In genomic region chr13:12200372-12200771, GRCm38 (mm10) we compare ENCODE assay signal across 12 mouse cellular contexts. TPM values are rescaled to one million over a fixed set of nuclear protein-coding genes. Genes with fewer than 3 reads are reported as not detected.
DNase-seq lines count a peak whose midpoint lies in the region; TF ChIP-seq lines count a peak whose summit lies in the region.
"Had no signal": no experiment of that assay in that cellular context is flagged by ENCODE, and none has a peak within 500 bp of the region (broad histone marks: within the 10 kb centered on the region; RNA-seq: fewer than 3 reads in every experiment).

No protein-coding gene starts in this region.

- TF ChIP-seq RAD21 in MEL (IDR thresholded peaks at IDR 0.05; ENCODE audit: low read depth, low read length), result no peak

- intact Hi-C loops in gastrocnemius, adult 2 months (cut with DNase I), result no loop called here
- intact Hi-C loops in heart, postnatal 14 days (cut with DNase I), result no loop called here

- H3K4me1 ChIP-seq in MEL (ENCODE audit: control insufficient read depth in 1 of 2, insufficient read depth in 2 of 2, low read length in 2 of 2), result no peaks in the 10 kb centered on the region
- H3K4me1 ChIP-seq in thymus, adult 2 months (replicated peaks; ENCODE audit: control insufficient read depth, insufficient read depth, low read length), result no peaks in the 10 kb centered on the region
- H3K4me1 ChIP-seq: embryonic facial prominence, embryonic 15.5 days had no signal

- peaks cover 0 to 37% of the 10 kb centered on the region in 2 experiments; a peak in 2 of 4 replicates for H3K36me3 ChIP-seq in MEL (ENCODE audit: control insufficient read depth in 1 of 2, insufficient read depth in 2 of 2, low read length in 2 of 2)
- H3K36me3 ChIP-seq in thymus, adult 2 months (ENCODE audit: control insufficient read depth, insufficient read depth, low read length), result peaks cover 27% of the 10 kb centered on the region

- H3K9ac ChIP-seq in MEL (ENCODE audit: control insufficient read depth, low read depth, low read length, poor library complexity, severe bottlenecking), result no peak overlapping the region
- H3K9ac ChIP-seq: embryonic facial prominence, embryonic 15.5 days; heart, embryonic 15.5 days had no signal

- TF ChIP-seq EP300 in MEL (IDR thresholded peaks at IDR 0.05; ENCODE audit: low read depth in 1 of 2, low read length in 2 of 2), result no peak

- peak; percentile 44 for DNase-seq in gastrocnemius, adult 2 months
- no peak for DNase-seq in gastrocnemius, adult 18-20 months (ENCODE audit: low spot score)
- DNase-seq in MEL (ENCODE audit: low read depth, low spot score), result peak; percentile 45
- DNase-seq in brain, adult 2 months (ENCODE audit: low read depth, low spot score), result peak; percentile 42
- DNase-seq in heart, postnatal 14 days, result peak; percentile 35 to 55
- DNase-seq in layer of hippocampus, postnatal 25 days (ENCODE audit: extremely low spot score in 1 of 2, low spot score in 1 of 2), result no peak
- no peak for DNase-seq in thymus, adult 2 months
- DNase-seq: layer of hippocampus, postnatal 36 days; lung, postnatal 10 days; spleen, adult 18-20 months had no signal

- no peaks in the 10 kb centered on the region for H3K27me3 ChIP-seq in MEL (ENCODE audit: control insufficient read depth in 1 of 2, insufficient read depth in 2 of 2, low read length in 2 of 2)
- no peaks in the 10 kb centered on the region for H3K27me3 ChIP-seq in thymus, adult 2 months (ENCODE audit: control insufficient read depth, insufficient read depth, low read length)
- H3K27me3 ChIP-seq: embryonic facial prominence, embryonic 15.5 days; heart, embryonic 15.5 days had no signal

- H3K27ac ChIP-seq in gastrocnemius, adult 2 months, result no peak overlapping the region
- no peak overlapping the region for H3K27ac ChIP-seq in MEL (ENCODE audit: control insufficient read depth, low read depth, low read length)
- no peak overlapping the region for H3K27ac ChIP-seq in thymus, adult 2 months (ENCODE audit: control insufficient read depth, insufficient read depth, low read length)
- H3K27ac ChIP-seq: embryonic facial prominence, embryonic 15.5 days; heart, embryonic 15.5 days had no signal

- H3K9me3 ChIP-seq in MEL (replicated peaks; ENCODE audit: insufficient read depth, low read length), result no peaks in the 10 kb centered on the region
- H3K9me3 ChIP-seq: embryonic facial prominence, embryonic 15.5 days; heart, embryonic 15.5 days had no signal

- no peaks in the 10 kb centered on the region for H3K79me2 ChIP-seq in MEL (ENCODE audit: control insufficient read depth, insufficient read depth, low read length, poor library complexity)

- 91% methylated on average over 5 of the region's 5 CpGs for WGBS in thymus, adult 2 months

- no peak for TF ChIP-seq POLR2A in MEL (IDR thresholded peaks at IDR 0.05; ENCODE audit: control insufficient read depth in 1 of 2, insufficient read depth in 1 of 2, low read depth in 1 of 2, low read length in 2 of 2, poor library complexity in 1 of 2)
- TF ChIP-seq POLR2A in thymus, adult 2 months (IDR thresholded peaks at IDR 0.05; ENCODE audit: control insufficient read depth, extremely low read depth, insufficient read depth, low read length, poor library complexity), result no peak

- no peak overlapping the region for H3K4me3 ChIP-seq in gastrocnemius, adult 2 months
- H3K4me3 ChIP-seq in MEL (ENCODE audit: control insufficient read depth in 1 of 2, insufficient read depth in 1 of 2, low read depth in 2 of 2, low read length in 2 of 2), result no peak overlapping the region
- no peak overlapping the region for H3K4me3 ChIP-seq in thymus, adult 2 months (ENCODE audit: control insufficient read depth, insufficient read depth, low read length)
- H3K4me3 ChIP-seq: embryonic facial prominence, embryonic 15.5 days; heart, embryonic 15.5 days had no signal

- no peak for TF ChIP-seq CTCF in gastrocnemius, adult 2 months (IDR thresholded peaks at IDR 0.05)
- TF ChIP-seq CTCF in MEL (IDR thresholded peaks at IDR 0.05 in 2 of 3, conservative IDR thresholded peaks at IDR 0.05 in 1 of 3; ENCODE audit: control insufficient read depth in 1 of 3, insufficient read depth in 1 of 3, low read depth in 2 of 3, low read length in 3 of 3, poor library complexity in 1 of 3, severe bottlenecking in 1 of 3), result no peak
- TF ChIP-seq CTCF in thymus, adult 2 months (IDR thresholded peaks at IDR 0.05; ENCODE audit: borderline replicate concordance, control insufficient read depth, extremely low read depth, insufficient read depth, low read length, poor library complexity), result no peak

TF ChIP-seq in MEL, 35 proteins besides CTCF, POLR2A, EP300 and RAD21:
- TF ChIP-seq NRF1 (IDR thresholded peaks at IDR 0.05; ENCODE audit: insufficient read depth, low read depth, low read length, poor library complexity, severe bottlenecking), result no peak
- no peak for TF ChIP-seq POLR2AphosphoS2 (IDR thresholded peaks at IDR 0.05; ENCODE audit: low read length)
- no peak for TF ChIP-seq UBTF (IDR thresholded peaks at IDR 0.05; ENCODE audit: borderline replicate concordance, insufficient read depth, low read depth, low read length)
- TF ChIP-seq MEF2A (IDR thresholded peaks at IDR 0.05; ENCODE audit: extremely low read depth, insufficient replicate concordance, low read depth, low read length, poor library complexity, severe bottlenecking), result no peak
- TF ChIP-seq GATA1 (IDR thresholded peaks at IDR 0.05; ENCODE audit: low read depth, low read length), result no peak
- TF ChIP-seq POLR2AphosphoS5 (IDR thresholded peaks at IDR 0.05; ENCODE audit: borderline replicate concordance, low read depth, low read length), result no peak
- TF ChIP-seq ZKSCAN1 (IDR thresholded peaks at IDR 0.05; ENCODE audit: low read depth, low read length), result no peak
- TF ChIP-seq ZMIZ1 (IDR thresholded peaks at IDR 0.05; ENCODE audit: low read depth, low read length), result no peak
- no peak for TF ChIP-seq SIN3A (IDR thresholded peaks at IDR 0.05; ENCODE audit: low read length)
- TF ChIP-seq USF1 (IDR thresholded peaks at IDR 0.05; ENCODE audit: low read depth, low read length), result no peak
- TF ChIP-seq MAZ (IDR thresholded peaks at IDR 0.05; ENCODE audit: low read depth, low read length), result no peak
- no peak for TF ChIP-seq HCFC1 (IDR thresholded peaks at IDR 0.05; ENCODE audit: low read depth, low read length)
- TF ChIP-seq TBP (IDR thresholded peaks at IDR 0.05; ENCODE audit: low read depth, low read length), result no peak
- TF ChIP-seq ELF1 (IDR thresholded peaks at IDR 0.05; ENCODE audit: low read depth, low read length), result no peak
- TF ChIP-seq BHLHE40 (IDR thresholded peaks at IDR 0.05; ENCODE audit: borderline replicate concordance, low read depth, low read length), result no peak
- no peak for TF ChIP-seq CHD1 (IDR thresholded peaks at IDR 0.05; ENCODE audit: low read depth, low read length)
- TF ChIP-seq KAT2A (conservative IDR thresholded peaks at IDR 0.05; ENCODE audit: low read depth, low read length), result no peak

RNA-seq across cellular contexts. Expression of gene Mtr, which starts 57.5 kb away (rescaled TPM):
- total RNA-seq in gastrocnemius, adult 2 months (2021), result 10 to 100 TPM; 15.6 to 18.0 TPM
- 10 to 100 TPM; 13.1 to 15.7 TPM for total RNA-seq in gastrocnemius, adult 18-20 months (2021)
- total RNA-seq in MEL (2012; rRNA removed), result 25.5 and 25.6 TPM in 2 replicates
- 10 to 100 TPM; 32.2 to 53.0 TPM for polyA plus RNA-seq in MEL (2012; ENCODE audit: insufficient read depth in 1 of 2, insufficient read length in 2 of 2, low read depth in 1 of 2, low replicate concordance in 2 of 2, missing spikeins in 1 of 2)
- total RNA-seq in heart, postnatal 14 days (2021), result 10 to 100 TPM; 56.9 to 59.5 TPM
- total RNA-seq in layer of hippocampus, postnatal 25 days (2021), result 10 to 100 TPM; 16.7 to 17.3 TPM
- polyA plus RNA-seq in thymus, adult 2 months (2012; rRNA removed), result 13.5 and 14.5 TPM in 2 replicates

Comparison
In these comparisons a context has a peak if more than half of its experiments do, and no peak if none do; other contexts are left out.
1. DNase-seq: peak in gastrocnemius, adult 2 months (single experiment), MEL (single experiment), brain, adult 2 months (single experiment) and heart, postnatal 14 days (2 of 2); none in gastrocnemius, adult 18-20 months (single experiment), layer of hippocampus, postnatal 25 days (0 of 2) and thymus, adult 2 months (single experiment).